Mouse (Mus musculus): ENCODE results near the gene Itgad. TPM values are rescaled to one million over a fixed set of nuclear protein-coding genes. Genes with fewer than 3 reads are reported as not detected.
A peak's percentile ranks its signal among the peaks of the same experiment; 100 is the strongest.

The Itgad gene
- polyA plus RNA-seq, 1 experiment from 2014 or later = not detected

- DNase-seq (ENCODE audit: low spot score) = peak; percentile 100
- H3K4me1 ChIP-seq = peaks cover 23% of the 10 kb centered on the region
- WGBS = under 1% methylated on average over 72 of the region's 72 CpGs
- no peaks in the 10 kb centered on the region for H3K9me3 ChIP-seq
- H3K27me3 ChIP-seq (ENCODE audit: insufficient read depth, poor library complexity, severe bottlenecking) = no peaks in the 10 kb centered on the region
- H3K27ac ChIP-seq = peak within 1 kb of the TSS; percentile 97
- peak within 1 kb of the TSS; percentile 79 for H3K4me3 ChIP-seq
- peaks cover 45% of the 10 kb centered on the region for H3K36me3 ChIP-seq
These were observed 84.0 kb downstream of the Itgad start, which contains the start of gene 9130023H24Rik for GRCm38 (mm10) chr7:128237927-128238778. Gene 9130023H24Rik, minus strand, starts transcription at chr7:128238031.

- 29% methylated on average over 4 of the region's 4 CpGs for WGBS
- Histone ChIP-seq H3K4me3 (peak overlapping the region; percentile 79), H3K27ac (peak overlapping the region; percentile 97), H3K4me1 (peaks cover 26% of the 10 kb centered on the region), H3K36me3 (peaks cover 49% of the 10 kb centered on the region), H3K27me3 (ENCODE audit: insufficient read depth, poor library complexity, severe bottlenecking) (no peaks in the 10 kb centered on the region), H3K9me3 (no peaks in the 10 kb centered on the region)
- DNase-seq (ENCODE audit: low spot score) = peak; percentile 73
These were observed 84.8 kb downstream of the Itgad start for GRCm38 (mm10) chr7:128238991-128239390.

GRCm38 (mm10) chr7:128240131-128240784 lies 86.1 kb downstream of the Itgad start:
- 90% methylated on average over 27 of the region's 27 CpGs for WGBS
- DNase-seq (ENCODE audit: low spot score) = peak; percentile 70
- H3K4me1 ChIP-seq = peaks cover 35% of the 10 kb centered on the region
- H3K4me3 ChIP-seq = no peak overlapping the region
- no peaks in the 10 kb centered on the region for H3K27me3 ChIP-seq (ENCODE audit: insufficient read depth, poor library complexity, severe bottlenecking)
- no peaks in the 10 kb centered on the region for H3K9me3 ChIP-seq
- peaks cover 62% of the 10 kb centered on the region for H3K36me3 ChIP-seq
- H3K27ac ChIP-seq = 0 out of 2 replicates have a peak overlapping the region, but pooled peaks have one; percentile 13

GRCm38 (mm10) chr7:128242331-128242730 lies 88.2 kb downstream of the Itgad start:
- DNase-seq (ENCODE audit: low spot score) = no peak
- H3K36me3 ChIP-seq = peaks cover 58% of the 10 kb centered on the region
- no peaks in the 10 kb centered on the region for H3K9me3 ChIP-seq
- no peak overlapping the region for H3K4me3 ChIP-seq
- H3K4me1 ChIP-seq = peaks cover 43% of the 10 kb centered on the region
- no peaks in the 10 kb centered on the region for H3K27me3 ChIP-seq (ENCODE audit: insufficient read depth, poor library complexity, severe bottlenecking)
- WGBS = 94% methylated on average over 16 of the region's 16 CpGs
- H3K27ac ChIP-seq = no peak overlapping the region

- Histone ChIP-seq H3K4me3 (no peak overlapping the region), H3K27me3 (ENCODE audit: insufficient read depth, poor library complexity, severe bottlenecking) (no peaks in the 10 kb centered on the region), H3K36me3 (peaks cover 67% of the 10 kb centered on the region), H3K4me1 (peaks cover 57% of the 10 kb centered on the region), H3K27ac (peak overlapping the region; percentile 5), H3K9me3 (no peaks in the 10 kb centered on the region)
- DNase-seq (ENCODE audit: low spot score) = no peak
- 80% methylated on average over 10 of the region's 10 CpGs for WGBS
These were observed 89.7 kb downstream of the Itgad start for GRCm38 (mm10) chr7:128243921-128244320.

GRCm38 (mm10) chr7:128244410-128245025 lies 90.3 kb downstream of the Itgad start:
- Histone ChIP-seq H3K4me3 (no peak overlapping the region), H3K27me3 (ENCODE audit: insufficient read depth, poor library complexity, severe bottlenecking) (no peaks in the 10 kb centered on the region), H3K36me3 (peaks cover 72% of the 10 kb centered on the region), H3K9me3 (no peaks in the 10 kb centered on the region), H3K27ac (peak overlapping the region; percentile 5), H3K4me1 (peaks cover 55% of the 10 kb centered on the region)
- WGBS = 89% methylated on average over 18 of the region's 18 CpGs
- DNase-seq (ENCODE audit: low spot score) = no peak

GRCm38 (mm10) chr7:128245547-128245946 lies 91.4 kb downstream of the Itgad start:
- Histone ChIP-seq H3K9me3 (no peaks in the 10 kb centered on the region), H3K4me1 (peaks cover 49% of the 10 kb centered on the region), H3K4me3 (no peak overlapping the region), H3K36me3 (peaks cover 72% of the 10 kb centered on the region), H3K27me3 (ENCODE audit: insufficient read depth, poor library complexity, severe bottlenecking) (no peaks in the 10 kb centered on the region), H3K27ac (peak overlapping the region; percentile 94)
- no peak for DNase-seq (ENCODE audit: low spot score)
- WGBS = 91% methylated on average over 4 of the region's 4 CpGs

GRCm38 (mm10) chr7:128246496-128247391 lies 92.6 kb downstream of the Itgad start, which contains the start of gene Tgfb1i1:
Gene Tgfb1i1, plus strand, starts transcription at chr7:128246812.
- Histone ChIP-seq H3K27me3 (ENCODE audit: insufficient read depth, poor library complexity, severe bottlenecking) (no peaks in the 10 kb centered on the region), H3K27ac (peak within 1 kb of the TSS; percentile 94), H3K4me1 (peaks cover 50% of the 10 kb centered on the region), H3K9me3 (no peaks in the 10 kb centered on the region), H3K36me3 (peaks cover 71% of the 10 kb centered on the region), H3K4me3 (peak within 1 kb of the TSS; percentile 78)
- DNase-seq (ENCODE audit: low spot score) = peak; percentile 94
- 4% methylated on average over 27 of the region's 30 CpGs for WGBS

- Histone ChIP-seq H3K27ac (peak overlapping the region; percentile 94), H3K4me1 (peaks cover 57% of the 10 kb centered on the region), H3K27me3 (ENCODE audit: insufficient read depth, poor library complexity, severe bottlenecking) (no peaks in the 10 kb centered on the region), H3K4me3 (peak overlapping the region; percentile 78), H3K36me3 (peaks cover 71% of the 10 kb centered on the region), H3K9me3 (no peaks in the 10 kb centered on the region)
- peak; percentile 94 for DNase-seq (ENCODE audit: low spot score)
- 2% methylated on average over 13 of the region's 13 CpGs for WGBS
These were observed 93.3 kb downstream of the Itgad start for GRCm38 (mm10) chr7:128247443-128247842.

GRCm38 (mm10) chr7:128248081-128249042 lies 94.2 kb downstream of the Itgad start:
- H3K36me3 ChIP-seq = peaks cover 71% of the 10 kb centered on the region

GRCm38 (mm10) chr7:128249998-128250397 lies 95.8 kb downstream of the Itgad start:
- no peak for DNase-seq (ENCODE audit: low spot score)
- Histone ChIP-seq H3K27ac (no peak overlapping the region), H3K36me3 (peaks cover 67% of the 10 kb centered on the region), H3K27me3 (ENCODE audit: insufficient read depth, poor library complexity, severe bottlenecking) (no peaks in the 10 kb centered on the region), H3K9me3 (no peaks in the 10 kb centered on the region), H3K4me3 (0 out of 2 replicates have a peak overlapping the region, but pooled peaks have one; percentile 5), H3K4me1 (peaks cover 49% of the 10 kb centered on the region)
- 89% methylated on average over 5 of the region's 5 CpGs for WGBS

More at GRCm38 (mm10) chr7:128248081-128249042, 94.2 kb downstream of the Itgad start:
- Histone ChIP-seq H3K9me3 (no peaks in the 10 kb centered on the region), H3K27ac (peak overlapping the region; percentile 94; the same call in 1 of the 2 replicates), H3K4me3 (peak overlapping the region; percentile 78), H3K27me3 (ENCODE audit: insufficient read depth, poor library complexity, severe bottlenecking) (no peaks in the 10 kb centered on the region), H3K4me1 (peaks cover 60% of the 10 kb centered on the region)
- 76% methylated on average over 10 of the region's 10 CpGs for WGBS
- no peak for DNase-seq (ENCODE audit: low spot score)

Measured in heart, embryonic 10.5 days (tissue).